Mouse (Mus musculus): ENCODE results near the gene Smco4. TPM values are rescaled to one million over a fixed set of nuclear protein-coding genes. Genes with fewer than 3 reads are reported as not detected.
"Not testable (repeated sequence)": the region's sequence is repeated elsewhere in the genome, so short reads cannot be mapped to it uniquely, and the experiment has no call there.

Smco4 gene
- polyA plus RNA-seq, 1 experiment from 2014 or later, result 2.8 TPM

DNA sequence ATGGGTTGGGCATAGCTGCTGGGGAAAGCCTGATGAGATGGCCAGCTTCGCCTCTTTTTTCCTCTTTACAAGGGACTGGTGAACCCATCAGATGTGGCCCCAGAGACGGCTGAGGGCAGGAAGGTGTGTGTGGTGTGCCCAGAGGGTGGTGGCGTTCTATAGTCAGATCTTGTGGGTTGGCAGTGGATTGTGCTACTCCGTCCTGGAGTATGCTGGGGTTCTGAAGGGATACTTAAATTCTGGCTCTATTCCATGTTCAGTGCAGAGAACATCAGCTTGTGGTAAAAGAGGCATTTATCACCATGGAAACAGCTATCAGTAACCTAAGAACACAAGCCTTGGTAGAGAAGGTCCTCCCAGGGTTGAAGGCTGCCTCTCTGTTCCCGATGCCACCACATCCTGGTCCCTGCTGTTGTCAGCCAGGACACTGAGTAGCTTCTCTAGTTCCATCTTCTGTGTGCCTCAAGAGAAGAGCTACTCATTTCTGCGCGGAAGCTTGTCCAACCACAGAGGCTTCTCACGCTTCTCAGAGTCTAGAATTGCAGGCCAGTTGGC, 45.8 kb downstream of the Smco4 start:
- no peak for DNase-seq (ENCODE audit: low spot score)
- H3K4me2 ChIP-seq (replicated peaks; ENCODE audit: low read depth, low read length), result no peak overlapping the region
- no peak for ATAC-seq (ENCODE audit: low FRiP score)
- no peaks in the 10 kb centered on the region for H3K27me3 ChIP-seq (ENCODE audit: control insufficient read depth, insufficient read depth, low read length)
- H3K4me1 ChIP-seq (replicated peaks; ENCODE audit: control insufficient read depth, insufficient read depth, low read length), result no peaks in the 10 kb centered on the region
- no peak overlapping the region for H3K9ac ChIP-seq (ENCODE audit: low read depth, low read length)
- 92% methylated on average over 8 of the region's 8 CpGs for WGBS
- H3K4me3 ChIP-seq (ENCODE audit: low read depth, low read length), result no peak overlapping the region
- no peak overlapping the region for H3K27ac ChIP-seq (ENCODE audit: low read depth, low read length)
- H3K36me3 ChIP-seq (ENCODE audit: control insufficient read depth, insufficient read depth, low read length), result no peaks in the 10 kb centered on the region
- H3K9me3 ChIP-seq (ENCODE audit: control insufficient read depth, low read length), result no peaks in the 10 kb centered on the region

DNA sequence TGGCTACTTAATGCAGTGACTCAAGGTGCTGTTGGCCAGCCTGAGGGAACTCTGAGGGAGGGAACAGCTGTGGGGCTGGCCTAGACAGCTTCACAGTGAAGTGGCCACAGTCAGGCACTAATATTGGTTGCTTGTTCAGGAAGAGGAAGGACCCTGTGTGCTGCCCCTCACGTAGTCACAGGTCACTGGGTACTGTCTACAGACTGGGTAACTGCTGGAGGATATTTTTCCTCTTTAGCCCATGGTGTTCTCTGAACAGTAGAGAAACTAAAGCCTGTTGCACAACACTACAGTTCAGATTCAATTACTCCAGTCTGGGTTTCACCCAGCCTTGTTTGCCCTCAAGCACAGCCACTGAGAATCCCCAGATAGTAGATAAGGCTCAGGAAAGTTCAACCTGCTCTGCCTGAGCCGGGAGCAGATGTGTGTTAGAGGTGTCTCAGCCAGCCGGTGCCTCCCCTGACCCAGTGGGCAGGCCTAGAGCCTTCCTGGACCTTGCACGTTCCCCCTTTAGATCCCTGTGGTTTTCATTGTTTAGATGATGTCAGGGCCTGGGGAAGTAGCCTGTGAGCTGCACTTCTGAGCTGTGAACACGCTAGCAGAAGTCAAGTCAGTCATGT, 48.6 kb downstream of the Smco4 start:
- Histone ChIP-seq H3K4me1 (replicated peaks; ENCODE audit: control insufficient read depth, insufficient read depth, low read length) (no peaks in the 10 kb centered on the region), H3K4me2 (replicated peaks; ENCODE audit: low read depth, low read length) (no peak overlapping the region), H3K9me3 (ENCODE audit: control insufficient read depth, low read length) (no peaks in the 10 kb centered on the region), H3K27ac (ENCODE audit: low read depth, low read length) (no peak overlapping the region), H3K9ac (ENCODE audit: low read depth, low read length) (no peak overlapping the region), H3K27me3 (ENCODE audit: control insufficient read depth, insufficient read depth, low read length) (no peaks in the 10 kb centered on the region), H3K4me3 (ENCODE audit: low read depth, low read length) (no peak overlapping the region), H3K36me3 (ENCODE audit: control insufficient read depth, insufficient read depth, low read length) (no peaks in the 10 kb centered on the region)
- WGBS, result 73% methylated on average over 5 of the region's 5 CpGs
- ATAC-seq (ENCODE audit: low FRiP score), result no peak
- no peak for DNase-seq (ENCODE audit: low spot score)

- Histone ChIP-seq H3K4me3 (ENCODE audit: low read depth, low read length) (no peak overlapping the region), H3K27ac (ENCODE audit: low read depth, low read length) (no peak overlapping the region), H3K4me2 (replicated peaks; ENCODE audit: low read depth, low read length) (no peak overlapping the region), H3K9ac (ENCODE audit: low read depth, low read length) (no peak overlapping the region), H3K4me1 (replicated peaks; ENCODE audit: control insufficient read depth, insufficient read depth, low read length) (no peaks in the 10 kb centered on the region), H3K36me3 (ENCODE audit: control insufficient read depth, insufficient read depth, low read length) (no peaks in the 10 kb centered on the region), H3K9me3 (ENCODE audit: control insufficient read depth, low read length) (no peaks in the 10 kb centered on the region), H3K27me3 (ENCODE audit: control insufficient read depth, insufficient read depth, low read length) (no peaks in the 10 kb centered on the region)
- DNase-seq (ENCODE audit: low spot score), result no peak
- no peak for ATAC-seq (ENCODE audit: low FRiP score)
- 92% methylated on average over 4 of the region's 4 CpGs for WGBS
Measured at GRCm38 (mm10) chr9:15550461-15550961, 57.3 kb downstream of the Smco4 start.

GRCm38 (mm10) chr9:15551073-15551472, 57.8 kb downstream of the Smco4 start:
- H3K27me3 ChIP-seq (ENCODE audit: control insufficient read depth, insufficient read depth, low read length); H3K4me1 ChIP-seq (replicated peaks; ENCODE audit: control insufficient read depth, insufficient read depth, low read length); DNase-seq (ENCODE audit: low spot score); H3K36me3 ChIP-seq (ENCODE audit: control insufficient read depth, insufficient read depth, low read length); ATAC-seq (ENCODE audit: low FRiP score); H3K4me2 ChIP-seq (replicated peaks; ENCODE audit: low read depth, low read length); H3K9ac ChIP-seq (ENCODE audit: low read depth, low read length); H3K9me3 ChIP-seq (ENCODE audit: control insufficient read depth, low read length); H3K27ac ChIP-seq (ENCODE audit: low read depth, low read length); H3K4me3 ChIP-seq (ENCODE audit: low read depth, low read length): not testable (repeated sequence)
- 93% methylated on average over 6 of the region's 6 CpGs for WGBS

DNA sequence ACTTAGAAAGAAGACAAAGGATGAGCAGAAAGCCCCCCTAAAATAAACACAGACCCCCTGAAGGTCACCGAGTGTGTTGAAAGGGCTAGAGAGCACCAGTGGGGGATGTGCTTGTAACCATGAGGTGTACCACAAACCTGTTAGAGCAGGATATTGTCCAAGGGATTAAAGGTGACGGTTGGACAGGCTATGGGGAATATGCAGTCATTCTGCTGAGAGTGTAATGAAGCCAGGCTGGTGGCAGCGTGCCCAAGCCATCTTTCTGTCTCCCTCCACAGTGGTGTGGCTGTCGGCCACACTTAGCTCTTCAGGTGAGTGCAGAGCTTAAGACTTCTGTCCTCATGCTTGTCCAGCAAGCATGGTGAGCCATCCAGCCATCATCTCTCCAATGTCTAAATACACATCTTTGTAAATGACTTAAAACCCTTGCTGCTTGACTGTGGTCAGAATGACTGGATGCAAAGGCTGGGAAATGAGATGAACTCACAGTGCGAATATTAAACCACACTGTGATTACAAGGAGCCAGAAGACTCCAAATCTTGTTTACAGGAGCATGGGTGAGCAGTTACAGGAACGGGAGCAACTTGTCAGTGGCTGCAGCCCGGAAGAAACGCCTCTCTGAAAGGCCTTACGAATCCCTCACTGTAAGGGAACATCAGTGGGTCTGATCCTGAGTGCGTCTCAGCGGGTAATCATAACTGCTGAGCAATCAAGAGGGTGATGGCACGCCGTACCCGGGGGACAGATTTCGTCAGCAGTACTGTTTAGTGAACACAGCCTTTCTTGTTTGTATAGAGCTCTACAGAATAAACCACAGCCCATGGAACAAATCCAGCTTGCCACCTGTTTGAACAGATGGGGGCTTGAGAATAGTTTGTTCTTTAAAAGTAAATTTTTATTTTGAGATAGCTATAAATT, 59.0 kb downstream of the Smco4 start:
- H3K4me2 ChIP-seq (replicated peaks; ENCODE audit: low read depth, low read length), result no peak overlapping the region
- no peaks in the 10 kb centered on the region for H3K9me3 ChIP-seq (ENCODE audit: control insufficient read depth, low read length)
- H3K27me3 ChIP-seq (ENCODE audit: control insufficient read depth, insufficient read depth, low read length), result no peaks in the 10 kb centered on the region
- H3K4me1 ChIP-seq (replicated peaks; ENCODE audit: control insufficient read depth, insufficient read depth, low read length), result no peaks in the 10 kb centered on the region
- H3K27ac ChIP-seq (ENCODE audit: low read depth, low read length), result no peak overlapping the region
- no peak for DNase-seq (ENCODE audit: low spot score)
- no peak overlapping the region for H3K9ac ChIP-seq (ENCODE audit: low read depth, low read length)
- 87% methylated on average over 15 of the region's 15 CpGs for WGBS
- ATAC-seq (ENCODE audit: low FRiP score), result no peak
- H3K36me3 ChIP-seq (ENCODE audit: control insufficient read depth, insufficient read depth, low read length), result no peaks in the 10 kb centered on the region
- H3K4me3 ChIP-seq (ENCODE audit: low read depth, low read length), result no peak overlapping the region

GRCm38 (mm10) chr9:15553322-15553721, 60.1 kb downstream of the Smco4 start:
- Histone ChIP-seq H3K4me1 (replicated peaks; ENCODE audit: control insufficient read depth, insufficient read depth, low read length) (no peaks in the 10 kb centered on the region), H3K4me3 (ENCODE audit: low read depth, low read length) (no peak overlapping the region), H3K4me2 (replicated peaks; ENCODE audit: low read depth, low read length) (no peak overlapping the region), H3K27ac (ENCODE audit: low read depth, low read length) (no peak overlapping the region), H3K9me3 (ENCODE audit: control insufficient read depth, low read length) (no peaks in the 10 kb centered on the region), H3K36me3 (ENCODE audit: control insufficient read depth, insufficient read depth, low read length) (no peaks in the 10 kb centered on the region), H3K9ac (ENCODE audit: low read depth, low read length) (no peak overlapping the region), H3K27me3 (ENCODE audit: control insufficient read depth, insufficient read depth, low read length) (no peaks in the 10 kb centered on the region)
- DNase-seq (ENCODE audit: low spot score) (no peak), ATAC-seq (ENCODE audit: low FRiP score) (no peak)
- WGBS, result 82% methylated on average over 8 of the region's 8 CpGs

GRCm38 (mm10) chr9:15560451-15560850, 67.2 kb downstream of the Smco4 start:
- no peaks in the 10 kb centered on the region for H3K4me1 ChIP-seq (replicated peaks; ENCODE audit: control insufficient read depth, insufficient read depth, low read length)
- ATAC-seq (ENCODE audit: low FRiP score), result no peak
- H3K9me3 ChIP-seq (ENCODE audit: control insufficient read depth, low read length), result no peaks in the 10 kb centered on the region
- H3K27me3 ChIP-seq (ENCODE audit: control insufficient read depth, insufficient read depth, low read length), result no peaks in the 10 kb centered on the region
- no peak overlapping the region for H3K27ac ChIP-seq (ENCODE audit: low read depth, low read length)
- DNase-seq (ENCODE audit: low spot score), result no peak
- H3K36me3 ChIP-seq (ENCODE audit: control insufficient read depth, insufficient read depth, low read length), result no peaks in the 10 kb centered on the region
- no peak overlapping the region for H3K9ac ChIP-seq (ENCODE audit: low read depth, low read length)
- no peak overlapping the region for H3K4me2 ChIP-seq (replicated peaks; ENCODE audit: low read depth, low read length)
- 83% methylated on average over 3 of the region's 3 CpGs for WGBS
- H3K4me3 ChIP-seq (ENCODE audit: low read depth, low read length), result no peak overlapping the region

- Histone ChIP-seq H3K36me3 (ENCODE audit: control insufficient read depth, insufficient read depth, low read length) (no peaks in the 10 kb centered on the region), H3K27ac (ENCODE audit: low read depth, low read length) (no peak overlapping the region), H3K4me2 (replicated peaks; ENCODE audit: low read depth, low read length) (no peak overlapping the region), H3K4me1 (replicated peaks; ENCODE audit: control insufficient read depth, insufficient read depth, low read length) (no peaks in the 10 kb centered on the region), H3K9me3 (ENCODE audit: control insufficient read depth, low read length) (no peaks in the 10 kb centered on the region), H3K27me3 (ENCODE audit: control insufficient read depth, insufficient read depth, low read length) (no peaks in the 10 kb centered on the region), H3K4me3 (ENCODE audit: low read depth, low read length) (no peak overlapping the region), H3K9ac (ENCODE audit: low read depth, low read length) (no peak overlapping the region)
- DNase-seq (ENCODE audit: low spot score) (no peak), ATAC-seq (ENCODE audit: low FRiP score) (no peak)
- 86% methylated on average over 7 of the region's 7 CpGs for WGBS
Measured at GRCm38 (mm10) chr9:15562353-15562752, 69.1 kb downstream of the Smco4 start.
